Mouse (Mus musculus): ENCODE results near the gene Elfn1. TPM values are rescaled to one million over a fixed set of nuclear protein-coding genes. Genes with fewer than 3 reads are reported as not detected.

Elfn1 gene
- polyA plus RNA-seq, 1 experiment from 2014 or later: 1.4 TPM

- ATAC-seq (ENCODE audit: insufficient number of reproducible peaks, insufficient read depth, low FRiP score, low TSS enrichment, low read depth): no peak
- no peak overlapping the region for H3K4me2 ChIP-seq
- 97% methylated on average over 5 of the region's 5 CpGs for WGBS
Measured at GRCm38 (mm10) chr5:139947446-139947845, 39.7 kb downstream of the Elfn1 start.

DNA sequence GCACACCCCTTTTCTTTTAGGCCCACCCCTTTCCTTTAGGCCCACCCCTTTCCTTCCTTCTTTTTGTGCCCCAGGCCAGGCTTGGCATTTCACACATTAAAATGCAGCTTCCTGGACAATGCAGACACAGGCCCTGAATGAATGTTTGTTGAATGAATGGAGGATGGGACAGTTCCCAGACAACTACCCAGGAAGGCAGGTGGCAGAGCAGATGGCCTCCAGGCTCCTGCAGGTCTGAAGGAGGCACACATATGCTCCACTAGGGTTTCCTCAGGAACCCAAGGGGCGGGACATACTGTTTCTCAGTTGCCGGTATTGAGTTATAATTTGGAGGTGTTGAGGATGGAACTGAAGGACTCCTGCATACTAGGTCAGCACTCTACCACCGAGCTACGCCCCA, 40.8 kb downstream of the Elfn1 start:
- WGBS: 89% methylated on average over 4 of the region's 4 CpGs
- Histone ChIP-seq H3K4me1 (peaks cover 27% of the 10 kb centered on the region), H3K27ac (no peak overlapping the region), H3K27me3 (no peaks in the 10 kb centered on the region), H3K4me3 (no peak overlapping the region), H3K9me3 (no peaks in the 10 kb centered on the region), H3K4me2 (no peak overlapping the region), H3K36me3 (no peaks in the 10 kb centered on the region), H3K9ac (no peak overlapping the region)
- no peak for ATAC-seq (ENCODE audit: insufficient number of reproducible peaks, insufficient read depth, low FRiP score, low TSS enrichment, low read depth)

More at GRCm38 (mm10) chr5:139947446-139947845, 39.7 kb downstream of the Elfn1 start:
- H3K36me3 ChIP-seq: no peaks in the 10 kb centered on the region
- H3K9ac ChIP-seq: no peak overlapping the region
- H3K9me3 ChIP-seq: no peaks in the 10 kb centered on the region
- peaks cover 24% of the 10 kb centered on the region for H3K4me1 ChIP-seq
- H3K27ac ChIP-seq: no peak overlapping the region
- no peak overlapping the region for H3K4me3 ChIP-seq
- no peaks in the 10 kb centered on the region for H3K27me3 ChIP-seq

- Histone ChIP-seq H3K4me3 (no peak overlapping the region), H3K9ac (peak overlapping the region; percentile 44; the same call in 1 of the 2 replicates), H3K27me3 (no peaks in the 10 kb centered on the region), H3K4me2 (no peak overlapping the region), H3K4me1 (peaks cover 27% of the 10 kb centered on the region), H3K27ac (0 out of 2 replicates have a peak overlapping the region, but pooled peaks have one; percentile 39), H3K9me3 (no peaks in the 10 kb centered on the region), H3K36me3 (no peaks in the 10 kb centered on the region)
- ATAC-seq (ENCODE audit: insufficient number of reproducible peaks, insufficient read depth, low FRiP score, low TSS enrichment, low read depth): no peak
- 24% methylated on average over 8 of the region's 8 CpGs for WGBS
Measured at GRCm38 (mm10) chr5:139949363-139949762, 41.6 kb downstream of the Elfn1 start.

GRCm38 (mm10) chr5:139949975-139950578, 42.3 kb downstream of the Elfn1 start:
- no peak overlapping the region for H3K4me2 ChIP-seq
- no peaks in the 10 kb centered on the region for H3K9me3 ChIP-seq
- H3K4me3 ChIP-seq: no peak overlapping the region
- peak overlapping the region; percentile 51; the same call in 1 of the 2 replicates for H3K27ac ChIP-seq
- ATAC-seq (ENCODE audit: insufficient number of reproducible peaks, insufficient read depth, low FRiP score, low TSS enrichment, low read depth): no peak
- H3K9ac ChIP-seq: no peak overlapping the region
- 52% methylated on average over 11 of the region's 11 CpGs for WGBS
- H3K4me1 ChIP-seq: peaks cover 32% of the 10 kb centered on the region
- H3K36me3 ChIP-seq: no peaks in the 10 kb centered on the region
- H3K27me3 ChIP-seq: no peaks in the 10 kb centered on the region

- 16% methylated on average over 10 of the region's 10 CpGs for WGBS
Measured at GRCm38 (mm10) chr5:139956859-139957258, 49.1 kb downstream of the Elfn1 start.

GRCm38 (mm10) chr5:139959741-139960140, 52.0 kb downstream of the Elfn1 start:
- no peak for ATAC-seq (ENCODE audit: insufficient number of reproducible peaks, insufficient read depth, low FRiP score, low TSS enrichment, low read depth)
- no peak overlapping the region for H3K4me2 ChIP-seq
- no peaks in the 10 kb centered on the region for H3K9me3 ChIP-seq
- no peak overlapping the region for H3K4me3 ChIP-seq
- H3K9ac ChIP-seq: no peak overlapping the region
- no peaks in the 10 kb centered on the region for H3K36me3 ChIP-seq
- 0 out of 2 replicates have a peak, but pooled peaks cover 4% of the 10 kb centered on the region for H3K27me3 ChIP-seq
- 85% methylated on average over 4 of the region's 4 CpGs for WGBS
- H3K27ac ChIP-seq: no peak overlapping the region
- peaks cover 37% of the 10 kb centered on the region for H3K4me1 ChIP-seq

More at GRCm38 (mm10) chr5:139956859-139957258, 49.1 kb downstream of the Elfn1 start:
- Histone ChIP-seq H3K4me1 (peaks cover 30% of the 10 kb centered on the region), H3K9ac (no peak overlapping the region), H3K9me3 (no peaks in the 10 kb centered on the region), H3K4me3 (no peak overlapping the region), H3K36me3 (no peaks in the 10 kb centered on the region), H3K27ac (0 out of 2 replicates have a peak overlapping the region, but pooled peaks have one; percentile 48), H3K27me3 (0 out of 2 replicates have a peak, but pooled peaks cover 2% of the 10 kb centered on the region), H3K4me2 (peak overlapping the region; percentile 35)
- ATAC-seq (ENCODE audit: insufficient number of reproducible peaks, insufficient read depth, low FRiP score, low TSS enrichment, low read depth): peak; percentile 78

DNA sequence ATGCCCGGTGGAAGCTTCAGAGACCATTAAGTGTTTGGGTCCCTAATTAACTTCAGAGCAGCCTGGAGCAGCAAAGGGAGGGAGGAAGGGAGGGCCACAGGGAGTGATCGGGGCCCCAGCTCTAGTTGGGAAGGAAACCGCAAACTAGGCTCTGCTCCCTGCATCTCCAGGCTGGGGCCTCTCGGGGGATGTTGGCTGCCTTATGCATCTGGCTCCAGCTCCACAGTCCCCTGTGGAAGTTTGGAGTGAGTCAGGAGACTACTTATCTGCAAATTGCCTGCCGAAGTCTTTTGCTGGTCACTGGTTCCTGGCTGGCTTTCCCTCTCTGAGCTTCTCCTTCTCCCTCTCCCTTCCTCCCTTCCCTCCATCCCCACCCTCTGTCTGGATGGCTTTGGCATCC, 56.6 kb downstream of the Elfn1 start:
- H3K27ac ChIP-seq: peak overlapping the region; percentile 51; the same call in 1 of the 2 replicates
- H3K27me3 ChIP-seq: 0 out of 2 replicates have a peak, but pooled peaks cover 4% of the 10 kb centered on the region
- no peak overlapping the region for H3K4me2 ChIP-seq
- peaks cover 28% of the 10 kb centered on the region for H3K4me1 ChIP-seq
- no peak overlapping the region for H3K4me3 ChIP-seq
- H3K36me3 ChIP-seq: no peaks in the 10 kb centered on the region
- ATAC-seq (ENCODE audit: insufficient number of reproducible peaks, insufficient read depth, low FRiP score, low TSS enrichment, low read depth): no peak
- no peak overlapping the region for H3K9ac ChIP-seq
- H3K9me3 ChIP-seq: no peaks in the 10 kb centered on the region
- 23% methylated on average over 5 of the region's 5 CpGs for WGBS

DNA sequence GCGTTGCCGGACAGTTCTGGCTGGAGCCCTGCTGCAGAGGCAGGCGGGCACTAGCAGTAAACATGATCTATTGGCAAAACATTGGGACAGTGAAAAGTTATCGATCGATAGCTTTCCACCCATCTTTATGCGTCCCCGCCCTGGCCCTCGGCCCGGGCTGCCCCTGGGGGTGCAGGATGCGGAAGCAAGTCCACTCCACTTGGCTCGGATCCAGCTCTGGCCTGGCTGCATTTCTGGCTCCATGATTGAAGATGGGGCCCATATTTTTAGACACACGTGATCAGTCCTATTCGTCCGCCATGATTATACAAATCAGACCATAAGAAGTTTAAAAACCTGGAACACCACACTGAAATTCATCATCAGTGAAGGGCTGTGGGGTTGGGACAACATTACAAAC, 57.9 kb downstream of the Elfn1 start:
- Histone ChIP-seq H3K9me3 (no peaks in the 10 kb centered on the region), H3K9ac (no peak overlapping the region), H3K4me3 (no peak overlapping the region), H3K27me3 (0 out of 2 replicates have a peak, but pooled peaks cover 4% of the 10 kb centered on the region), H3K4me1 (peaks cover 32% of the 10 kb centered on the region), H3K4me2 (no peak overlapping the region), H3K27ac (no peak overlapping the region), H3K36me3 (no peaks in the 10 kb centered on the region)
- WGBS: 84% methylated on average over 14 of the region's 14 CpGs
- no peak for ATAC-seq (ENCODE audit: insufficient number of reproducible peaks, insufficient read depth, low FRiP score, low TSS enrichment, low read depth)

DNA sequence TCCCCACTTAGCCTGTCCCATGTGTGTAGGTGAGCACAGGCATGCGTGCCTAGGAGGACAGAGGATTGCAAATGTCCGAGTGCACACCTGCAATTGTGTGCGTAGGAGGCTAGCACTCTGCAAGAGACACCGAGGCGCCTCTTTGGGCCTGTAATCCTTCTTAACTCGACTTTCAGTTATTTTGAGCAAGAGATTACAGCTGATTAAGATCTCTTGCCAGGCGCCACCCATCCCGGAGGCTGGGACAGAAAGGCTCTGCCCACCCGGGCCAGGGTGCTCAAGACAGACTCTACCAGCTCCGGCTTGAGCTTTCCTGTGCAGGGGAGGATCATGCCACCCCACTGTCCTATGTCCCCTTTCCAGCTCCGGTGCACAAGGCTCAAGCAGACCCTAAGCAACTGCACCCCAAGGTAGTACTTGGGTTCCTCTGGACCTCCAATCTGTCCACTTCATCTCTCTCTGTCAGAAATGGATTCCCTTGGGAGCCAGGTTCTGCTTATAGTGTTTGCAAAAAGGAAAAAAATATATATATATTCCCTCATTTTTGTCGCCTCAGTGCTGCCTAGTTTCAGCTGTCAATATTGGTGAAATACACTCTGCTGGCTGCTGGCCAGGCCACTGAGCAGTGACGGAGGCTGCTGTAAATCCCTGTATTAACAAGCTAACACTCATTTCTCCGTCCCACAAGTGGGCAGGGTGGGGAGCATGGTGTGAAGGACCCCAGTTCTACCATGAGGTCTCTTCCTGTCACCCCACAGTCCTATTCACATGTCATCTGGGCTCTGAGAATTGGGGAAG, 61.6 kb downstream of the Elfn1 start:
- peaks cover 23% of the 10 kb centered on the region for H3K4me1 ChIP-seq
- H3K9ac ChIP-seq: no peak overlapping the region
- H3K27ac ChIP-seq: no peak overlapping the region
- no peak for ATAC-seq (ENCODE audit: insufficient number of reproducible peaks, insufficient read depth, low FRiP score, low TSS enrichment, low read depth)
- 72% methylated on average over 14 of the region's 14 CpGs for WGBS
- no peaks in the 10 kb centered on the region for H3K9me3 ChIP-seq
- H3K4me3 ChIP-seq: no peak overlapping the region
- H3K4me2 ChIP-seq: no peak overlapping the region
- H3K27me3 ChIP-seq: peaks cover 19% of the 10 kb centered on the region
- H3K36me3 ChIP-seq: no peaks in the 10 kb centered on the region

GRCm38 (mm10) chr5:139970186-139970631, 62.5 kb downstream of the Elfn1 start:
- H3K4me1 ChIP-seq: peaks cover 14% of the 10 kb centered on the region
- H3K27me3 ChIP-seq: peaks cover 19% of the 10 kb centered on the region
- no peak overlapping the region for H3K4me3 ChIP-seq
- 62% methylated on average over 12 of the region's 12 CpGs for WGBS
- H3K4me2 ChIP-seq: no peak overlapping the region
- ATAC-seq (ENCODE audit: insufficient number of reproducible peaks, insufficient read depth, low FRiP score, low TSS enrichment, low read depth): no peak
- H3K36me3 ChIP-seq: no peaks in the 10 kb centered on the region
- no peaks in the 10 kb centered on the region for H3K9me3 ChIP-seq
- H3K27ac ChIP-seq: no peak overlapping the region
- no peak overlapping the region for H3K9ac ChIP-seq

- 76% methylated on average over 4 of the region's 4 CpGs for WGBS
- H3K4me3 ChIP-seq: no peak overlapping the region
- no peak overlapping the region for H3K4me2 ChIP-seq
- H3K36me3 ChIP-seq: no peaks in the 10 kb centered on the region
- H3K9ac ChIP-seq: no peak overlapping the region
- peaks cover 25% of the 10 kb centered on the region for H3K27me3 ChIP-seq
- no peak for ATAC-seq (ENCODE audit: insufficient number of reproducible peaks, insufficient read depth, low FRiP score, low TSS enrichment, low read depth)
- 0 out of 2 replicates have a peak, but pooled peaks cover 3% of the 10 kb centered on the region for H3K4me1 ChIP-seq
- H3K9me3 ChIP-seq: no peaks in the 10 kb centered on the region
- H3K27ac ChIP-seq: no peak overlapping the region
Measured at GRCm38 (mm10) chr5:139976584-139976983, 68.8 kb downstream of the Elfn1 start.
